Mouse (Mus musculus) urinary bladder, postnatal 25 days (tissue): ENCODE measurements around the gene 2310079G19Rik.

Experiments used
- DNase-seq: peaks from one replicate; pipeline ENCODE4 v3.0.0; 2022; ENCODE audit warnings: low spot score

2310079G19Rik gene

DNA sequence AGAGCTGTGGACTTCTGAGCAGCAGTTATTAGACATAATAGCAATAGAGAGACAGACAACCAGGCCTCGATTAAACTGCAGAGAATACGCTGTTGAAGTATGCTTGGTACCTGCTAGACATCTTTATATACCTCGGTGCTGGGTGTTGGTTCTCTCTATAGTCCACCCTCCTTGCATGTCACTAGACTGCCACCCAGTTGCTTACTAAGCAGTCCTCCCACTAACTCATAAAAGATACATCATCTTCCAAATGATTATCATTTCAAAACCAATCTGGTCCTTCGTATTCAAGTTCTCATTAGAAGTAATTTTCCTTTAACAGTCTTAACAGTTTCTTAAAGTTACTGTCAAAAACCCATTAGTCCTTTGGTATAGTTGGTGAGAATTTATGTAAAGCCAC lies at the start of gene 2310079G19Rik:
2310079G19Rik (minus strand) TSS at position 101 of the 400 bp plus-strand sequence.
- no peak for DNase-seq

DNA sequence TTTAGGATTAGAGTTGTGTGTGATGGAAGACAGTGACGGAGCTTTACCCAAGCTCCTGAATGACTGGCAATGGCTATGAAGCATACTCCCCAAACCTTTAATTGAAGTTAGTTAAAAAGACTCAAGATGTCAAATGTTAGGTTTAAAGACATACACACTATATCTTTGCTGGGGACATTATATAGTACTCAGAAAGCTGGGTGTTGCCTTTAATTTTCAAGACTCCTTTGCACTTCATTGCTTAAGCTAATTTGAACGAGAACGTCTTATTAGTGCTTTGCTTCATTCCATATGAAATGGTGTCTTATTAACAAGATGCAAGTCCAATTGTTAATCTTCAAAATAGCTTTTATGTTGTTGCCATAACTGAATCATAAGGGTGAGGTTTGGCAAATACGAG lies 44.1 kb upstream of the 2310079G19Rik start, which contains the start of gene Krtap27-1:
Krtap27-1 (minus strand) TSS at position 101 of the 400 bp plus-strand sequence.
- no peak for DNase-seq

GRCm38 (mm10) chr16:88657426-88657825 lies 30.0 kb upstream of the 2310079G19Rik start:
- DNase-seq: no peak

- DNase-seq: no peak
These were observed 24.5 kb upstream of the 2310079G19Rik start for GRCm38 (mm10) chr16:88651952-88652351.

DNA sequence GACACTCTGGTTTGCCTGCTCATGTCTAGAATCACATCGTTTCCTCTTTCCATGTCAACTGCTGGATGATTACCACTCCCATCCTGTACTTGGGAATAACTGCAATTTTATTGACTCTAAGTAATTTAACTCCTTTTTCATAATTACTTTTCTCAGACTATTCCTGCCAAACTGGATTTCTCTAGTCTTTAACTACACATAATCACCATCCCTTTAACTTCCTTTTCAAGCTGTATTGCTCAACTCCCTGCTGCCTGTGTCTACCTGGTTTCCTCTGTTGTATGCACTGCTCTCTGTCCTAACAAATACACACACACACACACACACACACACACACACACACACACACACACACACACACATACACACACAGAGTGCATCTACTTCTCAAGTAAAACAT lies 23.6 kb upstream of the 2310079G19Rik start:
- DNase-seq: no peak

DNA sequence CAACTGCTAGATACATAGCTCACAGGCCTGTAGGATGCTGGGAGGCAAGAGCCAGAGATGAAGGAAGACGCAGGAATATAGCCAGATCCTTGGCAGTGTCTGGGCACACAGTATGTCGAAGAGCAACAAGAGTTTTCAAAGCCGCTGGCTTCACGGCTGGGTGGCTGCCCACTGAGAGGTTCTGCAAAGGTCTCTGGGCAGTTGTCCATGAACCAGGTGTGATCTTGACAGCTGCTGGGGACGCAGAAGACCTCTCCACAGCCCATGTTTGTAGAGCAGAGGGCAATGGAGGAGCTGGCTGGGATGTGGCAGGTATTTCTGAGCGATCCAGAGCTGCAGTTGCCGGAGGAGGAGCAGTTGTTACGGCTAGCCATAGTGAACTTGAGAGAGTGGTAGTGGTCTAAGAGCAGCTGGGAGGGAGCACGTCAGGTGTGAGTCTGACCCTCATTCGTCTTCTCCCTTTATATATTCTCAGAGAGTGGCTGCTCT lies 19.9 kb upstream of the 2310079G19Rik start, which contains the start of gene Krtap26-1:
Krtap26-1 (minus strand) TSS at position 439 of the 489 bp plus-strand sequence.
- DNase-seq: no peak

DNA sequence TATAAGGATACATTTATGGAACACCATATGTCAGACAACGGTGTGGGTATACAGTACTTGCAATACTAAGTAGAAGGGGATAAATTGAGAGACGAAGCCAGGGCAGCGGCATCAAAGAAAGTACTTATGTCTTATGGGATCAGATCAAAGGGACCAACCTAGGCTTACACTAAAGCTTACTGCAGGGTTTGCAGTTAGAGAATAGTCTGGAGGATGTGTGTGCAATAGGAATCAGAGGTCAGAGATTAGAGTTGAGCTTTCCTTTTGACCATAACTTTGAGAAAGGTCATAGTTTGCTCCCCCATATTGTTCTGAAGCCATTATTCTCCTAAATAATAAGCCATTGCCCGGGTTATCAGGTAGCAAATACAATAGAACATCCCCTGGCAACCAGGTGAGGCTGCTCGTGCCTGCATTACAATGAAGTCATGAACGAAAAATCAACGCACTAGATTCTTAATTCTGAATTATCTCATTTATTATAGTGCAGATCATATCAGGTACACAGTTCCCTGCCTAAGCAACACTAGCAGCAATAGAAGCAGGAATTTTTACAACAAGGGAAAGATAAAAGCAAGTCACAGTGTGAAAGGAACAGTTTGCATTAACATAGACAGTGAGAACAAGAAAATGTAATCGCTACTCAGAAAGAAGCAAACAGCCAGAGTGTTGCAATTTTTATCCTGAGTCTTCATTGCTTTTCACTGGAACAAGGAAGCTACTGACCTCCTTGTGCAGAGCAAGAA lies 19.1 kb upstream of the 2310079G19Rik start:
- no peak for DNase-seq

DNA sequence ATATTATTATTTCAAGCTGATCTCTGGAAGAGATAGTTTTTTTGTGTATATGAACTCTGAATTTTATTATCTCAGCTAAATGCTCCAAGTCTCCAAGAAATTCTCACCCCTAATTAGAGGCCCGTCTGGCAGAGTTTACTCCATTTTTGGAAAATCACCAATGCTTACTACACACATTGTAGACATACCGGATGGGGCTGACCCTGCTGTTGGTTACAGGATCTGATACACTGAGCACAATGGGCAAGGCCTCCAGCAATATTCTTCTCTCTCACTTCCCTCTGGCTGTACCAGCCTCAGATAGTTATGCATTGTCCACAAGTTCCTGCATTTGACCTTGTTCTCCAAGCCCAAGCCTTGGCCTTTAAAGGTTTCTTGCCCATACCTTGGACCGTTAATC lies 12.6 kb upstream of the 2310079G19Rik start:
- DNase-seq: no peak

DNA sequence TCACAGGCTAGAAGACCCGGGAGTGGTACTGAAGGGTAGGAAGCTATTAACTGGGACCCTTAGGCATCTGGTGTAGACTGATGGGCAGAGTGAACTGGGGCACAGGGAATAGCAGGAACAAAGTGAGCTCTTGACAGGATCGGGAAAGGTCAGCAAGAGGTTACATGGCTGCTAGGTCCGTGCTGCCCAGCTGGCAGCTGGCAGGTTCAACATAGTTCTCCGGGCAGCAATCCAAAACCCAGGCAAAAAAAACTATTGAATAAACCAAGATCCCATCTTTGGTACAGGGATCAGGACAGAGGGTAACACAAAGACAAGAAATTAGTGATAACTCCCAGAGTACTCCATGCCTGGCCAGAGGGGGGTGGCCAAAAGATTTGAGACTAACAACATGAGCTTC lies 7.7 kb upstream of the 2310079G19Rik start:
- DNase-seq: no peak

GRCm38 (mm10) chr16:88631474-88631873 lies 4.0 kb upstream of the 2310079G19Rik start:
- DNase-seq: no peak

- DNase-seq: no peak
These were observed 14.8 kb downstream of the 2310079G19Rik start for GRCm38 (mm10) chr16:88612712-88613111.

DNA sequence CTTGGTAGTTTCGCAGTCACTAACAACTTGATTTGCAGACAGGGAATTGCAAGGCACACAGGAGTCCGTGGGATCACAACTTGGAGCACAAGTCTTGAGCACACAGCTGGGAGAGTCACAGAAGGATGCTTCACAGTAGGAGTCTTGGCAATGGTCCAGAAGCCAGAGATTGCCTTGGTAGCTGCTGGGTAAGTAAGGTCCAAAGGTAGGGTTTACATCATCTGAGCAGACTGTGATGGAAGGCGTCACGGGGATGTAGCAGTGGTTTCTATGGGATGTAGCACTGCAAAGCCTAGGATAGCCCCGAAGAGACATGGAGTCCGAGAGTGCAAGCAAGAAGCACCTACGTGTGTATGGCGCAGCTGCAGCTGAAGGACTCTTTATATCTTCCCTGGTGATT lies 15.5 kb downstream of the 2310079G19Rik start, which contains the start of gene Krtap24-1:
Krtap24-1 (minus strand) TSS at position 358 of the 400 bp plus-strand sequence.
- no peak for DNase-seq

- no peak for DNase-seq
These were observed 22.9 kb downstream of the 2310079G19Rik start for GRCm38 (mm10) chr16:88604570-88604969.

DNA sequence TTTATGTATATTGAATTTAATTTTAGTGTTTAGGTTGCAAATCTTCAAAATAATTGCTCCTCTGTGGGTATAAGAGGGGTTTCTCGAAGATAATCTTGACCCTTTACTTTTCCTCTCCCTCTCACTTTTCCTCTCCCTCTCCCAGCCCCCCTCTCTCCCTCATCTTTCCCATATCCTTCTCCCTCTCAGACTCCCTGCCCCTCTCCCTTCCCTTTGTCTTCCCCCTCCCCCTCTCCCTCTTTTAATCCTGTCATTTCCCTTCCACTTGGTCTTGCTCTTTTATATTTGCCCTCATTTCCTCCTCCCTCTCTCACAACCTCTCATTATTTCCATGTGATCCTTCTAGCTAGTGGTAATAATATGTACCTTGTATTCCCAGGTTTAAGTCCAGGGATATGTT lies 25.0 kb downstream of the 2310079G19Rik start:
- DNase-seq: no peak

GRCm38 (mm10) chr16:88600303-88600702 lies 27.2 kb downstream of the 2310079G19Rik start:
- DNase-seq: no peak

DNA sequence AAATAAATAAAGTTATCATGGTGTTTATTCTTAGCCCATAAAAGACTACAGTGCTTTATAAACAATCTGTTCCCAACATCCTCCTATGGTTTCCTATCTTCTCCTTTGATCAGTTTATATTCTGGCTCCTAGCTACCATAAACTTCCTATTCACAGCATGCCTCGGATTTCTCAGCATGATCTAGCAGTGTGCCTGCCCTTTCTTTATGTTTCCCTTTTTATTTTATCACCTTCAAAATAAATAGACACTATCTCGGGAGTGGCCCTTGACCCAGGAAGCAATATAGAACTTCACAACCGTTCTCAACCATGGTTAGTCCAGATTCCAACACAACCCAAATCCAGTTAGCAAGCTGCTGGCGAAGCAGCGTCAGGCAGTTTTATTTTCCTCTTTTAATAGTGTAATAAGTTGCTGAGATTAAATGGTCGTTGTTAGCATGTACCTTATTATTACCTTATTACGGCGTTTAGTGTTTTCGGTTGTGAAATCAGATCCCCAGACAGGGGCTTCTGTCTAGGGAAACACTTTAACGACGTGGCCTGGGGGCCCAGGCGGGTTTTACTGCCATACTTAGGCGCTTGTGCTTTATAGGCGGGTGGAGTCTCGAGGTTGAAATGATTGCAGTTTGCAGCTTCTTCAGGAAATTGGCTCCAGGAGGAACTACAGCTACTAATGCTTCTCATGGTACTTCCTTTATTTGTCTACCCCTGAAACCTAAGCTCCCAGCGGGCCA lies 27.8 kb downstream of the 2310079G19Rik start:
- no peak for DNase-seq

DNA sequence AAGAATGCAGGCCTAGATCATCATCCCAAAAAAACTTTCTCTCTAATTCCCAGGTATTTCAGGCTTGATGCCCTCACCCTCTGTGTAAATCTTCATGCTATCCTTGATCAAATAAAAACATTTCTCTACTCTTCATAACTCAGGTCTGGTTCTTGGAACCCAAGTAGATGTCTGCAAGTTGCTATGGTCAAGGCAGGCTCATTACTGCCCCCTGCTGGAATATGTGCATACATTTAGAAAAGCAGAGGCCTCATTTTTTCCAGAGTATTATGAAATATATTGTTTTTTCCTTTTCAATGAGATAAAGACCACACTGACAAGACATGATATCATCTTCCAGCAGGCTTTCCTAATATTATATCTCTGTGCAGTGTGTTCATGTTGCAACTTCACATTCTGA lies 34.7 kb downstream of the 2310079G19Rik start:
- no peak for DNase-seq

DNA sequence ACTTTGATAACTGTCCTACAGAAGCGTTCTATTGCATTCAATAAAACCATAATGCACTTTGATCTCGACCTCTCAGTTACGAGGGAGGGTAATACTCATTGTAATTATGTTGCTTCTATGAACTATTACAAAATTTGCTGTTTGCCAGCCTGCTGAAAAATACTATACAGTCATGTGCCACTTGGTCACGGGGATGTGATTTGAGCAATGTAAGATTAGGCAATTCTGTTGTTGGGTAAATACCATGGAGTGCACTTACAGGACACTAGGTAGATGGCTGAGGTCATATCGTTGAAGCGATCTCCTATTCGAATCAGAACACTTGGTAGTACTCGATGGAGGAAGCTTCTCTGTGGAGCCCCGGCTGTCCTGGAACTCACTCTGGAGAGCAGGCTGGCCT lies 44.1 kb downstream of the 2310079G19Rik start:
- no peak for DNase-seq
